Mouse (Mus musculus) cortical plate, adult 2 months (tissue): ENCODE measurements around the gene Slc8a2.

ENCODE experiments used
- CTCF ChIP-seq: fragments of 200-500 bp; IDR thresholded peaks from 2 replicates; pipeline ENCODE4 v1.5.1; 2011; ENCODE audit warnings: mild to moderate bottlenecking, control low read depth, low read length; ENCODE audit not compliant: insufficient read depth; ENCODE audit errors: extremely low read depth
- POLR2A ChIP-seq: fragments of 200-500 bp; IDR thresholded peaks from 2 replicates; pipeline ENCODE4 v1.6.1; 2011; ENCODE audit warnings: mild to moderate bottlenecking, low read length, control low read depth; ENCODE audit not compliant: insufficient read depth; ENCODE audit errors: extremely low read depth

DNA sequence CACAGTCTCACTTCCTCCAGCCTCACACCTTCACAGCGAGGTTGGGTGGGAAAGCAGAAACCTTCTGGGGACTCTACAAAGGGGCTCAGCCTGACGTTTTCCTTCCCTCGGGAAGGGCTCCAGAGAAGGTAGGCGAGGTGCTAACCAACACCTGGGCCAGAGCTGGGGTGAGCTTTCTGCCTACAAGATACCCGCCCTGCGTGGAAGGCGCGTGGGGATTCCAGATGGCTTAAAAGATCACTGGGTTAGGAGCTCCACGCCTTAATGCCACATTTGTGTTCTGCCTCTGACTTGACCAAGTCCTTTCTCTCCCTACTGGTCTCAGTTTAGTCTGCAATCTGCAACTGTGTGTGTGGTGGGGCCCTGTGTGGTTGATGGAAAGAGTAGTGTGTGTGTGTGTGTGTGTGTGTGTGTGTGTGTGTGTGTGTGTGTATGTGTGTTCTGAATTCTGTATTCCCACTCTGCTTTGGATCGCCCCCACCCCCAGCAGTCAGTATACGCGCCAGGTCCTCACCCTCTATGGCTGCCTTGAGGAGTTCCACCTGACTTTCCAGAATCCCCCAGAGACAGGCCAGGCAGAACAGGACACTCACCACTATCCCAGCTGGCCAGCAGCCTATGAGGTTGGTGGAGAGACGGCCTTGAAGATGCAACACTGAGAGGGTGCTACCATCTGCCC is 1.5 kb downstream of the Slc8a2 start:
- no peak for TF ChIP-seq CTCF
- TF ChIP-seq POLR2A: 0 out of 2 replicates have a peak, but pooled peaks have one; percentile 6
